Mouse (Mus musculus) liver, embryonic 14.5 days (tissue): Measurements from ENCODE around the gene Ccdc54. TPM values are rescaled to one million over a fixed set of nuclear protein-coding genes. Genes with fewer than 3 reads are reported as not detected.
A peak's percentile ranks its signal among the peaks of the same experiment; 100 is the strongest.

ENCODE experiments used
- ATAC-seq: fragments of 200-750 bp; cut with Nextera tagmentation; 2 replicates; pipeline ENCODE4 v1.8.0; 2017; ENCODE audit warnings: moderate number of reproducible peaks, mild to moderate bottlenecking, moderate library complexity; ENCODE audit not compliant: insufficient read depth
- DNase-seq, 3 experiments: peaks; one replicate each; pipeline ENCODE4 v3.0.0-alpha.2; 2012 to 2013; ENCODE audit warnings: low read depth in 3 of 3, low spot score in 3 of 3
- H3K27ac ChIP-seq: fragments of 300-500 bp; sonication (generic); 2 replicates; pipeline ENCODE4 v1.5.1; 2014; ENCODE audit warnings: moderate library complexity, mild to moderate bottlenecking, control low read depth, inconsistent platforms
- H3K27me3 ChIP-seq: fragments of 300-500 bp; sonication (generic); 2 replicates; pipeline ENCODE4 v1.6.1; 2014; ENCODE audit warnings: mild to moderate bottlenecking, low read length, moderate library complexity; ENCODE audit not compliant: control insufficient read depth, insufficient read depth
- H3K36me3 ChIP-seq: fragments of 300-500 bp; sonication (generic); replicated peaks from 2 replicates; pipeline ENCODE4 v1.6.1; 2014; ENCODE audit warnings: low read depth; ENCODE audit not compliant: control insufficient read depth, insufficient read depth
- H3K4me1 ChIP-seq, 2 experiments: fragments of 200-500 bp in 1 of 2; fragments of 300-500 bp in 1 of 2; sonication (generic) in 1 of 2; replicated peaks; 2 replicates each; pipeline ENCODE4 v1.6.1; 2012 to 2014; ENCODE audit warnings: antibody characterized with exemption in 1 of 2, inconsistent platforms in 1 of 2, low read length in 1 of 2; ENCODE audit not compliant: control insufficient read depth in 2 of 2, insufficient read depth in 2 of 2
- H3K4me2 ChIP-seq: fragments of 300-500 bp; sonication (generic); 2 replicates; pipeline ENCODE4 v1.6.1; 2014; ENCODE audit warnings: low read depth, mild to moderate bottlenecking, control low read depth, moderate library complexity
- H3K4me3 ChIP-seq, 2 experiments: fragments of 200-500 bp in 1 of 2; fragments of 300-500 bp in 1 of 2; sonication (generic) in 1 of 2; 2 replicates each; pipeline ENCODE4 v1.5.1; 2012 to 2014; ENCODE audit warnings: low read depth in 2 of 2, low read length in 2 of 2, mild to moderate bottlenecking in 2 of 2, control low read depth in 1 of 2, inconsistent platforms in 1 of 2, moderate library complexity in 1 of 2; ENCODE audit not compliant: insufficient read depth in 1 of 2
- H3K9ac ChIP-seq: fragments of 300-500 bp; sonication (generic); replicated peaks from 2 replicates; pipeline ENCODE4 v1.6.1; 2014; ENCODE audit warnings: mild to moderate bottlenecking, control low read depth, moderate library complexity
- H3K9me3 ChIP-seq: fragments of 300-500 bp; sonication (generic); 2 replicates; pipeline ENCODE4 v1.6.1; 2016; ENCODE audit warnings: low read length, mixed read lengths; ENCODE audit not compliant: control insufficient read depth
- CTCF ChIP-seq: IDR thresholded peaks from 2 replicates; pipeline ENCODE4 v1.5.1; 2016; ENCODE audit warnings: antibody characterized with exemption, low read depth, control low read depth
- EP300 ChIP-seq: IDR thresholded peaks from 2 replicates; pipeline ENCODE4 v1.6.1; 2016; ENCODE audit warnings: antibody characterized with exemption, low read depth
- WGBS: fragments of 180-500 bp; shearing (Covaris S2); extraction: QIAGEN DNeasy Blood & Tissue Kit; methylation state at CpG from one replicate; pipeline ENCODE4 v1.1.7; 2014; ENCODE audit not compliant: insufficient replicate concordance; 5-methylcytosine and 5-hydroxymethylcytosine counted together
- polyA plus RNA-seq, 2 experiments: library from polyadenylated mRNA; depleted of rRNA in 1 of 2; stranded (reverse) in 1 of 2; unstranded in 1 of 2; fragments of >200 nt; fragmentation: Nextera tagmentation in 1 of 2; extraction: Ambion mirVana in 1 of 2; gene quantifications; 2 replicates each; pipeline versions ENCODE4 v1.2.1 to v1.2.3; 2012 to 2014

Gene Ccdc54
- polyA plus RNA-seq, 2 experiments: not detected

DNA sequence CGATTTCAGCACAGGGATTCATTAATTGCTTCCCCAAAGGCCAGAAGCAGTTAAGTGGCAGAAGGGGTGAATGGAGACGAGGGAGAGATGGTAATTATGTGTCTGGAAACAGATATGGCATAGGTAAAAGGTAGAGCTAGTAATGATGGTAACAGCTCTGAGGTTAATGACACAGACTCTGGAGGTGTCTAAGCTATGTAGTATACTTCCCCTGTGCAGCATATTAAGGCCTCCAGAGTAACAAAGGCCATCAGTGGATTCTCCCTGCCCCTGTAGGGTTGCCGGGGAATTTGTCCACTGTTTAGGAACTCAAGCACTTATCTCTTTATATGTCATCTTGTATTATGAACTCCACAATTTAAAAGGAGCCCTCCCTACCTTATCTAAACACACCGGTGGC is 5.2 kb upstream of the Ccdc54 start:
- no peak overlapping the region for H3K4me2 ChIP-seq
- no peaks in the 10 kb centered on the region for H3K4me1 ChIP-seq
- no peak overlapping the region for H3K4me3 ChIP-seq
- no peak for TF ChIP-seq CTCF
- no peak for TF ChIP-seq EP300
- no peak overlapping the region for H3K9ac ChIP-seq
- H3K27me3 ChIP-seq: no peaks in the 10 kb centered on the region
- no peak overlapping the region for H3K27ac ChIP-seq
- ATAC-seq (no peak), DNase-seq (no peak)
- WGBS: 57% methylated on average over 4 of the region's 4 CpGs
- no peaks in the 10 kb centered on the region for H3K36me3 ChIP-seq
- H3K9me3 ChIP-seq: no peaks in the 10 kb centered on the region

DNA sequence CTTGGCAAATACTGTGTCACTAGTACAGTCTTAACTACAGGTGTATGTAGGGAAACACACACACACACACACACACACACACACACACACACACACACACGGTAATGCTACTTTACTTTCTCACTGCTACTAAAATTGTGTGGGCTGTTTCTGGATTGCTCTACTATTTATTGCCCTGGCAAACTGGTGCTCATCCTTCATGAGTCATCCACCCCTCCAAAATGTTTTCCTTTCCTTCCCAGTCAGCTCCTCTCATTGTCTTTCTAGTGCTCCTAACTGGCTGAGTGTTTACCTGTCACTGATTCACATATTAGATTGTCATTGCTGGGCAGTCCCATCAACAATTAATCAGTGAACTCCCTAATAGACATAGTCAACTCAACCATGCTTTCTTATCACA is 3.9 kb upstream of the Ccdc54 start:
- TF ChIP-seq EP300 (no peak), CTCF (no peak)
- no peaks in the 10 kb centered on the region for H3K36me3 ChIP-seq
- no peak overlapping the region for H3K4me3 ChIP-seq
- H3K27ac ChIP-seq: no peak overlapping the region
- H3K9ac ChIP-seq: no peak overlapping the region
- no peaks in the 10 kb centered on the region for H3K27me3 ChIP-seq
- DNase-seq (no peak), ATAC-seq (no peak)
- 43% methylated on average over 1 of the region's 1 CpGs for whole genome bisulfite sequencing
- no peaks in the 10 kb centered on the region for H3K4me1 ChIP-seq
- no peak overlapping the region for H3K4me2 ChIP-seq
- no peaks in the 10 kb centered on the region for H3K9me3 ChIP-seq

DNA sequence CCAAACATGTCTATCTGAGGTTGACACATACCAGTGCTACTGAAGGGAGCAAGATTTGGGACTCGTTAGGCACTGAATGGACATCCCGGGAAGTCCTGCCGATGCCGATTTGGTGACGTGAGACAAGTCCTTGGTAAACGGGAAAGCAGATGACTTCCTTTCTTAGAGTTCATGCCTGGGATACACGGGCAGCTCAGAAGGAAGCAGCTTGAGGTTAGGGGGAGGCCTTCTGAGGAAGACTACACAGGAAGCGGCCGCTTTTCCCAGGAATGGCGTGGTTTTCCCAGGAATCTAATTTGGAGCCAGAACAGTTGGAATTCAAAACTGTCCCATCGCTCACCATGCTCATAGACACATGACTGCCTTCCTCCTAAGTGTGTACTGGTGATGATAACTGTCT is 2.4 kb upstream of the Ccdc54 start:
- DNase-seq (no peak), ATAC-seq (no peak)
- Histone ChIP-seq H3K4me2 (no peak overlapping the region), H3K27ac (no peak overlapping the region), H3K9me3 (no peaks in the 10 kb centered on the region), H3K36me3 (no peaks in the 10 kb centered on the region), H3K4me1 (no peaks in the 10 kb centered on the region), H3K4me3 (no peak overlapping the region), H3K9ac (no peak overlapping the region), H3K27me3 (no peaks in the 10 kb centered on the region)
- WGBS: 40% methylated on average over 11 of the region's 11 CpGs
- TF ChIP-seq EP300 (no peak), CTCF (no peak)

DNA sequence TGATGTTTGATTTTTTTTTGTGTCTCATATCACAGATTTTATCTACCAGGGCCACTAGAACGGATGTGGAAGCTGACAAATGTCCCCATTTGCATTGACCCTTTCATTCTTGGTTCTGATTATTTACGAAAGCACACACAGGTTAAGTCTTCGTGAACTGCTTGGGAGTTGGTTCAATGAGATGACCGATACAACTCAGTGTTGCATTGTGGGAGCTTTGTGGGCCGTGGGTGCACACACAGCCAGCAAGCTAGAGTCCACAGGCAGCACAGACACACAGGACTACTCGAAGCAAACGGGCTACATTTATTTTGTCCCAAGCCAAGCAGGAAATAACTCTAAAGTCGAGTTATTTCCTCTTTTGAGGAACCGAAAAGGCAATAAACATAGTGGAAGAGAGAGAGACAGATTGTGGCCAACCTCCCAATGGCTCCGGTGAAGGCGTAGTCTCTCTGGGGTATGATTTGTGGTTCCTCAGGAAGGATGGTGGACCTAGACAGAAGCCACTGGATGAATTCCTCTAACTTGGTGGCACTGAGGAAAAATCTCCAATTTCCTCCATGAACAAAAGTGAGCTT is 1.3 kb downstream of the Ccdc54 start:
- no peak overlapping the region for H3K4me3 ChIP-seq
- no peak overlapping the region for H3K9ac ChIP-seq
- H3K27ac ChIP-seq: no peak overlapping the region
- no peaks in the 10 kb centered on the region for H3K36me3 ChIP-seq
- DNase-seq (no peak), ATAC-seq (no peak)
- no peak overlapping the region for H3K4me2 ChIP-seq
- TF ChIP-seq EP300: no peak
- no peak for TF ChIP-seq CTCF
- 20% methylated on average over 11 of the region's 11 CpGs for WGBS
- no peaks in the 10 kb centered on the region for H3K4me1 ChIP-seq
- no peaks in the 10 kb centered on the region for H3K27me3 ChIP-seq
- no peaks in the 10 kb centered on the region for H3K9me3 ChIP-seq

DNA sequence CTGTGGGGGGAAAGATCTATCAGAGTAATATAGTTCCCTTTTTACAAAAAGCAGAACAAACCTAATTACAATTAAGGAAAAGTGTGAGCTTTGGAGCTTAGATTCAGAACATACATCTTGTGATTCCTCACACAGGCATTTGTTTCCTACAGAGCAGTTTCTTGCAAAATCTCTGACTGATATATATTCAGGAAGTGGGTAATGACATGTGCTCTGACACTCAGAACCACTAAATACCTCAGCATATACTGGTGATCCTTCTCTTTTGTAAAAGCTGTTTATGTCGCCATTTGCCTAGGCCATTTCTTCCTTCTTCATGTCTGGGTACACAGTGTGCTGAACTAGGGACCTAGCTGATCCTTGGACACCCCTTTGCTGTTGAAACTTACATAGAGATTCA is 2.8 kb downstream of the Ccdc54 start:
- peak in 1 of 3 experiments; percentile 17 for DNase-seq
- no peak for TF ChIP-seq CTCF
- TF ChIP-seq EP300: no peak
- no peaks in the 10 kb centered on the region for H3K4me1 ChIP-seq
- no peaks in the 10 kb centered on the region for H3K36me3 ChIP-seq
- no peak overlapping the region for H3K4me3 ChIP-seq
- ATAC-seq: no peak
- H3K9me3 ChIP-seq: no peaks in the 10 kb centered on the region
- H3K27me3 ChIP-seq: no peaks in the 10 kb centered on the region
- no peak overlapping the region for H3K27ac ChIP-seq
- no peak overlapping the region for H3K9ac ChIP-seq
- H3K4me2 ChIP-seq: no peak overlapping the region
- WGBS: 9% methylated on average over 1 of the region's 1 CpGs
